Mouse (Mus musculus): Measurements from ENCODE around the gene Upp1.

DNA sequence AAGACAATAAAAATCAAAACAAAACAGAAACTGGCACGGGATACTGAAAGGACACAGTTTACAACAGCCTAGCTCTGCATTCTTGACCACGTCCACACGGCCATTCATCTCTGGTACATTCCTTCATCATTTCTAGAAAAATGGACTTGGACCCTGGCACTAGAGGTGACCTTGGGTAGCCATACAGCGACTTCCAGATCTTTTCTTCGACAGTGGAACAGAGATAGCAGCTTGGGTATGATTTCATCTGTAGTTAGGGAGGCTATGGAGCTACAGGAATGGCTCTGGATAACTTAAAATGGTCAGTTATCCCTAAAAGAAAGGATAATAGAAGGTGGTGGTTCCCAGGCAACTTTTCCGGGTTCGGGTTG is at the start of gene Upp1:
- no peak for TF ChIP-seq CTCF (IDR thresholded peaks at IDR 0.05; ENCODE audit: borderline replicate concordance, extremely low read depth, insufficient read depth, insufficient read length)
- no peak for TF ChIP-seq POLR2A (IDR thresholded peaks at IDR 0.05; ENCODE audit: borderline replicate concordance, extremely low read depth, insufficient read depth, insufficient read length, poor library complexity, severe bottlenecking)
